Mouse (Mus musculus) yolk sac, embryonic 10.5 days (tissue): ENCODE data around the gene Rps6ka4.

Experiments used
- DNase-seq: peaks from one replicate; pipeline ENCODE4 v3.0.0-alpha.2; 2017; ENCODE audit warnings: low spot score

The Rps6ka4 gene

GRCm38 (mm10) chr19:6851497-6851896 is 11.1 kb upstream of the Rps6ka4 start:
- no peak for DNase-seq

DNA sequence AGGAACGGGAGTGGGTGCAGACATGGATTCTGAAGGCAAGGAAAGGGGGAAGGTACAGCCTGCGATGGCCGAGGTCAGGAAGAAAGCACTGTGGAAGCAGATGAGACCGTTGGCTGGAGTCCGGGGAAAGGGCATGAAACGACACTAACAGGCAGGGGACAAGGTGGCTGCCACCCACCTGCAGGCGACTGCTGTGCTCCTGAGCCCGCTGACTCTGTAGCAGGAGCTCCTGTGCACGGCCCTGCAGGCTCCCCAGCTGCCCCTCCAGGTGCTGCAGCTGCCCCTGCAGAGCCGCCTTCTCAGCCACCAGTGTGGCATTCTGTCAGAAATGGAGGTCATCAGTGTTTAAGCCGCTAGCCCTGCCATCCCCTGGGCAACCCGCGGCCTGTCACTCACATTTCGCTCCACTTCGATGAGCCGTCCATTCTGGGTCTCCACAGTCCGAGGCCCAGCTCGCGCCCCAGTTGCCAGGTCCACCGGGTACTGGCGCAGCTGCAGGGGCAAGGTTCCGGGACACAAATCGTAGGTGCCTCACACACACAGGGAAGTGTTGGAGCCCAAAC is 9.2 kb upstream of the Rps6ka4 start:
- DNase-seq: no peak

GRCm38 (mm10) chr19:6847841-6848517 is 7.5 kb upstream of the Rps6ka4 start:
- DNase-seq: no peak

DNA sequence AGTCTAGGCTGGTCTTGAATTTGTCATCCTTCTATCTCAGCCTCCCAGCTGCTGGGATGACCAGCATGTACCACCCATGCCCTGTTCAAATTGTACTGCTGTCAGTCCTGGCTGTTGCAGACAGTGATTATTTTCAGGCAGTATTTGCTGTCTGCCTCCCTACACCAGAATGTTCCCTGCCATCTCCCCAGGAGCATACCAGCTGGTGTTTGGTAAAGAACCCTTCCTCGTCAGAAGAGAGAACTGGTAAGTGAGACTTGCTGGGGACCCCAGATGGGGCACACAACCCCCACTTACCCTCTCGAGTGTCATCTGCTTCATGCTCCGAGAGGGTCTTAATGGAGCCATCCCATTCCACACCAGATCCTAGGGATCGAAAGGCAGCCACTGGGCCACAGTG is 5.6 kb upstream of the Rps6ka4 start:
- DNase-seq: no peak

- DNase-seq: no peak
Observed at GRCm38 (mm10) chr19:6842353-6842752, 1.9 kb upstream of the Rps6ka4 start.

DNA sequence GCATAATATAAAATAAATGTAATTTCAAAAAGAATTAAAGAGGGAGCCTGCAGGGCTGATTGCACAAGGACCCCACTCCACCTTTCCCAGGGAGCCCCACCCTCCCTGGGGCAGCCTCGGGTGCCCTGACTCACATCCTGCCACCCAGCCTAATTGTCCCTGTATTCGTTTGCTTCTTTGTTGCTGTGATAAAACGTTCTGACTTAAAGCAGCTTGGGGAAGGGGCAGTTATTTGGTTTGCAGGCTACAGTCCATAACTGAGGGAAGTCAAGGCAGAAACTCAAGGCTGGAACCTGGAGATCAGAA is 809 bp upstream of the Rps6ka4 start:
- DNase-seq: no peak

- DNase-seq: peak; percentile 64
Observed at GRCm38 (mm10) chr19:6839615-6840474, 591 bp downstream of the Rps6ka4 start.

DNA sequence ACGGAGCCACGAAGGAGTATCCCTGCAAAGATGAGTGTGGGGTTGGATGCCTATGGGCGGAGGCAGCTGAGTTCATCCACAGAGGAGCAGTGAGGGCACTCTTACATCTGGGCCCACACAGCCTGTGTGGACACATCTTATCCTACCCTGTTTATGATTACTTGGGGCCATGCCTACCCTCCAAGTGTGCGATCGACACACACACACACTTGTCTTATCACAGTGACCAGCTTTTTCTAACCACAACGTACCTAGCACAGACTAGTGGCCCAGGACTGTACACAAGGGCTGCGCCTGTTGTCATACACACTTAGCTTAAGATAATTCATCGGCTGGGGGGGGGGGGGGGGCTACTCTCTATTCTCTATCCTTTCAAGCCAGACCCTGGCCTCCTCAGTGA is 8.1 kb downstream of the Rps6ka4 start:
- DNase-seq: no peak

DNA sequence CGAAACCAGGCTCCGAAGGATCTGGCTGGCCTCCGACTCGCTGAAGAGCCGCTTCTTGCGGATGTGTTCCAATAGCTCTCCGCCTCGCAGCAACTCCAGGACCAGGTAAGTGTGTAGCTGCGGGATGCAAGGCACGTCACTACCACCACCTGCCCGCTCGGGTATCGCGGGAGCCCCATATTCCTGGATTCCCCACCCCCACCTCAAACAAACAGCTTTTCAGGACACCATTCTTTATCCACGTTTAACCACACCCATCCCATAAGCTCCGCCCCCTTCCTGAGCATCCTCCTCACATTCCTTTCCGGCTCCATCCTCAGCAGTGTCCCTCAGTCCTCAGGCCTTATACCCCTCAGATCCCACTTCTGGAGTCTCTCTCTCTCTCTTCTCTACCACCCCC is 9.1 kb downstream of the Rps6ka4 start:
- no peak for DNase-seq

GRCm38 (mm10) chr19:6830556-6831316 is 9.7 kb downstream of the Rps6ka4 start:
- no peak for DNase-seq

DNA sequence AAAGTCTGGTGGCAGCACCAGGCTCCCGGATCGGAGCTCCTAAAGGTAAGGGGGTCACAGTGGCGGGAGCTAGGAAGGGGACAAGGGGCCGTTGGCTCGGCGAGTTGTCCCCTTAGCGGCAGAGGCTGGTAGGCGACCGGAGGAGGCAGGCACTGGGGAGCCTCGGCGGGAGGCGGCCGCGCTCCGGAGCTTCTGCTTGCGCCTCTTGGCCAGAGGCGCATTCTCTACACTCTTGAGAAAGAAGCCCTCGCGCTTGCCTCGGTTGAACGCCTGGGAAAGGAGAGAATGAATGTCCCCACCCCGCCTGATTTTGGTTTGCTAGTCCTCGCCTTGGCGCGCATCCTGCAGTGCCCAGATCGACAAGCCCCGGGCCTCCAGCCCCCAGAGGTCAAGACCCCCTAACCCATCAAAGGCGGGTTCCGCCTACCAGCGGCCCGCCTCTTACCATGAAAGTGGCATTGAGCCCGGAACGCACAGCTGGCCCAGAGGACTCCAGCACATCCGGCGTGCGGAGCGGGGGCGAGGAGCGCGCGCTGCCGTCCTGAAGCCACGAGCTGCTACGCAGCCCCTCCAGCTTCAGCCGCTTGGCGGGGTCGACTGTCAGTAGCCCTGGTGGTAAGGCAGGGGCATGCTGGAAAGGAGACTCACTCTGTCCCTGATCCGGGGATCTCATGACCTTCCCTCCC is 10.4 kb downstream of the Rps6ka4 start:
- no peak for DNase-seq

GRCm38 (mm10) chr19:6829069-6829468 is 11.4 kb downstream of the Rps6ka4 start:
- DNase-seq: no peak

DNA sequence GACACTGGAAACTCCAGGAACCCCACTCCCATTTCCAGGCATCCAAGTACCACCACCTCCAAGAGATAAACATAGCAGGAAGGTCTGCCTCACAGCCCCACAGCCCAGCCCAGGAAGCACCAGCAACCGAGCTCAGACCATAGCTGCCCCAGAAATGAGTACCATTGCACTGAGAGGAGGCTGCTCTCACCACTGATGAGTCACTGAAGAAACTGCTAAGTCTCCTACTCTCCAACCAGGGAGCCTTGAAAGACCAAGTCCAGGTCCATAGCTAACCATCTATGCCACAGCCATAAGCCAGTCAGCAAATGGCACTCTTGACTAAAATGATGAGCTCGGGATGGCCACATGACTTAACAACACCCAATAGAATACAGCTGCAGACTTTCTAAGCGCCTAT is 13.8 kb downstream of the Rps6ka4 start:
- no peak for DNase-seq

DNA sequence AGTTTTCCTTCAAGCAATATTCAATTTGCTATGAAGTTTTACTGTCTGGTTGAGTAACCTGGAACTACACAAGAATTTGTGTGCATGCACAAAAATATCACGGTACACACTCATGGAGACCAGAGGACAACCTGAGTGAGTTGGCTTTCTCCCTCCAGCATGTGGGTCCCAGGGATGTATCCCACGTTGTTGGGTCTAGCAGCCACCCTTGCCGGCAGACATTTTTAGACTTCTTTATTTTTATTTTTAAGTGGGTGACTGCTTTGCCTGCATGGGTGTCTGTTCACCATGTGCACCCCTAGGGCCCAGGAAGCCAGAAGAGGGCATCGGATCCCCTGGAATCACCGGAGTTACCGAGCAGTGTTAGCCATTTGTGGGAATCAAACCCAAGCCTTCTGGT is 15.1 kb downstream of the Rps6ka4 start:
- no peak for DNase-seq

DNA sequence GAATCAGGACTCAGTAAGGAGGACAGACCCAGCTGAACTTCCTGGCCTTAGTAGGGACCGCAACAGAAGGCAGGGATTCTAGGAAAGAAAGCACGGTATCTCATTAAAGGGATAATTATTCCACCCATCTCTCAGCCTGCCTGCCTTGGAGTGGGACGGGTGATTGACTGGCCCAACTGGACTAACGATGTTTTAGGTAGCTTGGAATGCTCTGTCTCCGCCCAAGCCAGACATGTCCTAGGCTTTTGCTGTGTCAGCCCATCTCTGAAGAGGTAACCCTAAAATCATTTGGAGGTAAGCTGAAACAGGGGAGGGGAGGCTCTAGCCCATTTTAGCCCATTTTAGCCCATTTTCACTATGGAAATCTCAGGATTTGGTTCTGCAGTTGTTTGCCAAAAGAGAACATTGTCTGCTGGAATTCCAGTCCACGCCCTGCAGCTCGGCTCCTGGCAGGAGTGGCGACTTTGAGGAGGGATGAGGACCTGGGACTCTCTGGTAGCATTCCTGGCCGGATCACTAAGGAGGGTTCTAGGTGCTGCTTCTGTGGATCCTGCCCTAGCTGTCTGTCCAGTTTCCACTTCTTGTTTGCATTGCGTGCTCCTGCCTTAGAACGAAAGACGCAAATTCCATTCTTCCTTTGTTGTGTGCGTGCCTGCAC is 19.8 kb downstream of the Rps6ka4 start:
- DNase-seq: no peak

GRCm38 (mm10) chr19:6819143-6819827 is 21.2 kb downstream of the Rps6ka4 start:
- no peak for DNase-seq

GRCm38 (mm10) chr19:6814958-6815357 is 25.5 kb downstream of the Rps6ka4 start:
- no peak for DNase-seq

DNA sequence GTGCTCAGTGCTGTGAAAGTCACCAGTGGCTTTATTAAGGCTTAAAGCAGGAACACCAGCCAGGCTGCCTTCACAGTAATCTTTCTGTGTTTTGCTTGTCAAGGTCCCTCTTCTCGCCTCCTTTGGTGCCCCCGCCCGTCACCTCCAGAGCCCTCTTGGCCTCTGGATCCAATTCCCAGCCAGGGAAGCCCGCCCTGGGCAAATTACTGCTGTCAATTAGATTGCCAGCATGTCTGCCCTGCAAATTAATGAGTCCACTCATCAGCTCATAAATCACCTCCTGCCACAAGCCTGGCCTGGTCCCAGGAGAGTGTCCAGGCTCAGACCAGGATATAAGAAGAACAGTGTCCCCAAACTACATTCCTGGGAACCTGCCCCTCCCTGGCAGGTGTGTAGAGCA is 26.1 kb downstream of the Rps6ka4 start:
- DNase-seq: no peak
